Mouse (Mus musculus): ENCODE measurements around the gene Plac9a. TPM values are rescaled to one million over a fixed set of nuclear protein-coding genes. Genes with fewer than 3 reads are reported as not detected.

Gene Plac9a
- polyA plus RNA-seq (2014; fragmentation: Illumina TruSeq; extraction: RNeasy Lipid Tissue Mini Kit (QIAGEN cat#74804); ENCODE audit: low read depth, low replicate concordance), result 9.4 TPM

DNA sequence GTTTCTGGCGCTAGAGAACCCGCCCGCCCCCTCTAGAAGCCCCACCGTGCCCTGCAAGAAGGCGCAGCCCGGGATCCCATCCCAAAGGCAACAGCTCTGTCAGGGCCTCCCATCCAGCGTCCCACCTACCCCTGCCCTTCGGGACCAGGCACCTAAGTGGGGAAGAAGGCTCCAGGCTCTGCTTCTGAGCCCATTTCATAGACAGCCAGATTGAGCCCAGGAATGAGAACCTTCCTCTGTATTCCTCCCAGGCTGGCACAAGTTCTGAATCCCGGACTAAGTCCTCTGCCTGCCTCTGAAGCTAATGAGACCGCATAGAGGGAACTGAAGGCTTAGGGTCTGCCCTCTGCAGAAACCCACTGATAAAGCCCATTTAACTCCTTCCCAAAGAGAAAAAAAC lies at the start of gene Plac9a:
TSS of gene Plac9a (minus strand) at position 101 of the 400 bp plus-strand sequence.

DNA sequence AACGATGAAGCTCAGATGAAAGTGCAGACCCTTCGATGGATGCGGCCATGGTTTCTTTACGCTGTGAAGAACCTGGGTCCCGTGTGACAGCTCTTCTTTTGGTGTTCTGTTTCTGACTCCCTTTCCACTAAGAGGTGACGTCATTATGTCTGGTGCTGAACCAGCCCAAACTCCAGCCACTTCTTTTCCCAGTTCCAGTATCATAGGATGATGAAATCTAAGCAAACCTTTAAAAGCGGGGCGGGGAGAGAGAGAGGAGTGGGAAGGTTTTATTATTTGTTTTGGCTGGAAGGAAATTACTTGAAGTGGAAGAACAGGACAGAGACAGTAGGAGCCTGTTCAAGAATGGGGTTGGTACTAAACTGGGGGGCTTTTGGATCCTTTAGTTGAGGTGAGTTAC lies 35.1 kb upstream of the Plac9a start, which contains the start of gene Cphx1:
TSS of gene Cphx1 (plus strand) at position 301 of the 400 bp plus-strand sequence.

DNA sequence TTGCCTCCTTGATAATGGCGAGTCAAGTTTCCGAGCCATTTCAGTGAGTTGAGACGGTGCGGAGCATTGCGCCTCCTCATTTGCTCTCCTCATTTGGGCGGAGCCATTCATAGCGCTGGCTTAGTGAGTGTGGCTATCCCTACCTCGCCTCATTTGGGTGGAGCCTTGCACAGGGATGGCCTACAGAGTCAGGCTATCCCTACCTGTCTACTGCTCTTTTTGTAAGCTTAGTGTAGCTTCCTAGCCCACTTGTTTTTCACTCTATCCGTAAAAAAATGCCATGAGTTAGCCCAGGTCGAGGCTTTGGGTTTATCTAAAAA lies 24.6 kb upstream of the Plac9a start, which contains the start of gene Tmem254a:
TSS of gene Tmem254a (minus strand) at position 111 of the 320 bp plus-strand sequence.

DNA sequence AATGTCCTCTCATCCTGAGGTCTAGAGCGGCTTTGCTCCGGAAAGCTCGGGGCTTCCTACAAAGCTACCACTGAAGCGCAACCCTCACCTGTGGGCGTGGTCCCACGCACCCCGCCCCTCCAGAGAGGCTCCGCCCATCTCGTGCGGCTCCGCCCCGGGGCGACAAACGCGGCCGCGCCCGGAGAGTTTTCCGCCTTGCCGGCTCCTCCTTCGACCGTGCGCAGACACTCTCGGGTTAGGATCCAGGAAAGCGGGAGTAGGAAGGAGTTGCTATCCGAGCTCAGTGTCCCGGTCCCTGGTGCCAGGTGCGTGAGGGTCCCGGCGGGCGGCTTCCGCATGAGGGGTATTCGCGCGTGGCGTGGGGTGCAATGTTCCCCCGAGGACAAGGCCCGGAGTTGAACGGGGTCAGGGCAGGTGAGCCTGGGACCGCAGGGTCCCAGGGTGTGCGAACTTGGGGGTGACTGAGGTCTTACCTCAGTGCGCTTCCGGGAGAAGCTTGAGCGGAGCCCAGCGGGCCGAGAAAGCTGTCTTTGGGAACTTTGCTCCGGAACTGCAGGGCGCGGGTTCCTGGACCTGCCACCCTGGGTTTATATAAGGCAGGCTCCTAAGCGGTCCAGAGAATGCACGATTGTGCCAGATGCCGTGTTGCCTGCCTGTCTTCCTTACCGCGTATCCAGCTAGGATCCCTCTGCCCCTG lies 60.8 kb downstream of the Plac9a start, which contains the start of gene Anxa11:
TSS of gene Anxa11 (plus strand) at position 166 of the 697 bp plus-strand sequence.

Other genes with a start within 250 kb of the Plac9a start
- gene Ppif, start 208.9 kb downstream of the Plac9a start, polyA plus RNA-seq (2014; fragmentation: Illumina TruSeq; extraction: RNeasy Lipid Tissue Mini Kit (QIAGEN cat#74804); ENCODE audit: low read depth, low replicate concordance), result 286 TPM
- 25.3 TPM for gene Zcchc24, start 134.1 kb downstream of the Plac9a start, polyA plus RNA-seq (2014; fragmentation: Illumina TruSeq; extraction: RNeasy Lipid Tissue Mini Kit (QIAGEN cat#74804); ENCODE audit: low read depth, low replicate concordance)
- gene Anxa11, start 60.9 kb downstream of the Plac9a start, polyA plus RNA-seq (2014; fragmentation: Illumina TruSeq; extraction: RNeasy Lipid Tissue Mini Kit (QIAGEN cat#74804); ENCODE audit: low read depth, low replicate concordance), result 76.7 TPM
- gene Tmem254a, start 24.6 kb upstream of the Plac9a start, polyA plus RNA-seq (2014; fragmentation: Illumina TruSeq; extraction: RNeasy Lipid Tissue Mini Kit (QIAGEN cat#74804); ENCODE audit: low read depth, low replicate concordance), result 2.3 TPM
- gene Cphx1, start 35.2 kb upstream of the Plac9a start, polyA plus RNA-seq (2014; fragmentation: Illumina TruSeq; extraction: RNeasy Lipid Tissue Mini Kit (QIAGEN cat#74804); ENCODE audit: low read depth, low replicate concordance), result not detected
- gene Duxbl1, start 75.5 kb upstream of the Plac9a start, polyA plus RNA-seq (2014; fragmentation: Illumina TruSeq; extraction: RNeasy Lipid Tissue Mini Kit (QIAGEN cat#74804); ENCODE audit: low read depth, low replicate concordance), result 0.39 TPM
- gene Gm9780, start 139.6 kb upstream of the Plac9a start, polyA plus RNA-seq (2014; fragmentation: Illumina TruSeq; extraction: RNeasy Lipid Tissue Mini Kit (QIAGEN cat#74804); ENCODE audit: low read depth, low replicate concordance), result 63.0 TPM
- gene Tmem254c, start 164.3 kb upstream of the Plac9a start, polyA plus RNA-seq (2014; fragmentation: Illumina TruSeq; extraction: RNeasy Lipid Tissue Mini Kit (QIAGEN cat#74804); ENCODE audit: low read depth, low replicate concordance), result 7.0 TPM
- not detected for gene Cphx2, start 178.4 kb upstream of the Plac9a start, polyA plus RNA-seq (2014; fragmentation: Illumina TruSeq; extraction: RNeasy Lipid Tissue Mini Kit (QIAGEN cat#74804); ENCODE audit: low read depth, low replicate concordance)
- not detected for gene Cphx3, start 179.2 kb upstream of the Plac9a start, polyA plus RNA-seq (2014; fragmentation: Illumina TruSeq; extraction: RNeasy Lipid Tissue Mini Kit (QIAGEN cat#74804); ENCODE audit: low read depth, low replicate concordance)
- gene Duxbl2, start 215.2 kb upstream of the Plac9a start, polyA plus RNA-seq (2014; fragmentation: Illumina TruSeq; extraction: RNeasy Lipid Tissue Mini Kit (QIAGEN cat#74804); ENCODE audit: low read depth, low replicate concordance), result not detected

Data from heart, adult 10 weeks (tissue).